Mouse (Mus musculus) embryonic stem cell, embryonic (primary cell): Measurements from ENCODE around the gene Nxph1.

ENCODE experiments used
- CTCF ChIA-PET, 4 experiments: fragments of 300-600 bp in 2 of 4; fragments of 350-600 bp in 2 of 4; sonication (Branson Sonifier 250); formaldehyde crosslinking; loops; one replicate each; lab custom pipeline; 2022; ENCODE audit warnings: inconsistent platforms in 2 of 4; lab: Charles Lee
- POLR2A ChIA-PET, 4 experiments: fragments of 300-600 bp in 2 of 4; fragments of 350-600 bp in 2 of 4; sonication (Branson Sonifier 250); formaldehyde crosslinking; loops; one replicate each; lab custom pipeline; 2022; ENCODE audit warnings: antibody characterized with exemption in 4 of 4, inconsistent platforms in 1 of 4; lab: Charles Lee

Nxph1 gene

DNA sequence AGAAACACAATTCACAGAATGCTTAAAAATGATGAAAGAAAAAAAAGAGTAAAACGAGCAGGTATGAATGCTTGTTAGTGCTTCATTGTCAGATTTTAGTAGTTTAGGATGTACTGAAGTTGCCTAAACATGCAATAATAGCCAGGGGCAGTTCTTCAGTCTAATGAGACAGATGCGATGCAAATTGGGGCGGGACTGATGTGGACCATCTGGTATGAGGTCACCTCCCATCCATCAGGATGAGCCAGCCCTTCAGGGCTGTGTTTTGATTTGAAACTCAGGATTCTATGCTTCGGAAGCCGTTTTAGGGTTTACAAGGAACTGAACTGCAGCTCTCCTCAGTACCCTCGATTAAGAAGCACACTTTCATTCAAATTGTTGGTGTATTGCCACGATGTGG, 121.7 kb downstream of the Nxph1 start:
- ChIA-PET POLR2A (no interaction called here), CTCF (no interaction called here)

GRCm38 (mm10) chr6:9076463-9076862, 128.2 kb downstream of the Nxph1 start:
- POLR2A ChIA-PET = no interaction called here
- CTCF ChIA-PET = no interaction called here

DNA sequence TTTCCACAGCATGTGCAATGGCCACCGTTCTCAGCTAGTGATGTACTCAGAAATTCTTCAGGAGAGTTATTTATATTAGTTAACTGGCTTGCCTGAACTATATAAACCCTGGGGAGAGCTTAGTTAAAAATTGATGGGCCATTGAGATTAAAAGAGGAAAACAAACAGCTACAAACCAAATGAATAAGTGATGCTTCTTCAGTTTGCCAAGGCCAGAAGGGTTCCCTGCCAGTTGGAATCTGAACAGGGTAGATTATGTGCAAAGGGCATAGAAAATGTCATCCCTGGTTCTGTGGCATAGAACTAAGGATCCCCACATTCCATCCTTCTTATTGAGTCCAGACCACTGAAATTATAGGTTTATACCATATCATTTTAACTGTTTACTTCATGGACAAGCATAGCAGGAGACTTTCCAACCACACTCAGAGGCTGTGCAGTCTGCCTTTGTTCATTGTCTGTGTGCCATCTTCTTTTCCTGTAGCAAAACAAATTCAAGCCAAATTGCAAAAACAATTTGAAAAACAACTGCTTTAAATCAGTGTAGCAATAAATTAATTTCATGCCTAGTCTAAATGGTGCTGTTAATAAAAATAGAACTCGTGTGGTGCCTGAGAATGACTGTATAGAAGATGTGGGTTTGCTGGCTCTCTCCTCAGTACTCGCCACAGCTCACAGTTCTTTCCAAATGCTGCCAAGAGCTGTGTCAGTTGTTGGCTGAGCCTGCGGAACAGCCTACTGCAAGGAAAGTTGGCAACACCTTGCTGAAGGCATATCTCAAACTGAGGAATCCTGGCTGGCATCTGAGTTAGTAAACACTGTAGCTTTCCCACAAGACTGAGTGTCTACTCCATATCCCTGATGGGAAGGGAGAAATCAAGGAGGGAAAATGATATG, 129.8 kb downstream of the Nxph1 start:
- ChIA-PET POLR2A (no interaction called here), CTCF (no interaction called here)

GRCm38 (mm10) chr6:9083851-9084250, 135.6 kb downstream of the Nxph1 start:
- ChIA-PET CTCF (no interaction called here), POLR2A (no interaction called here)

GRCm38 (mm10) chr6:9097345-9097744, 149.1 kb downstream of the Nxph1 start:
- CTCF ChIA-PET = no interaction called here
- POLR2A ChIA-PET = no interaction called here

DNA sequence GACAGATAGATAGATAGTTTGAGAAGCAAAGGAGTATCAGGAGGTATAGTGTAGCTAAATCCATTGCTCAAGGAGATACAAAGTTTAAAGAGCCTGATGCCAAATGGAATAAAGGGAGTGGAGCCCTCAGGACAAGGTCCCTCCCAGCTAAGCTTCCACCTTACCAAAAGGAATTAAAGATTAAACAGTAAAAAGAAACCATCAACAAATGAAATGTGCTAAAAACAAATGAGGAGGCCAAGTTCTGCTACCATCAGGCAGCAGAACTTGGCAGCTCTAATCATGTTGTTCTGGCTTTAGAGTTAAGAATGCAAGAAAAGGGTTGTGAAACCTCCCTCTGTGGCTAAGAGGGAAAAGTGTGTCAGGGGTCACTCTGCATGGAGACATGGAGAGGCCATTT, 159.1 kb downstream of the Nxph1 start:
- ChIA-PET POLR2A (no interaction called here), CTCF (no interaction called here)

DNA sequence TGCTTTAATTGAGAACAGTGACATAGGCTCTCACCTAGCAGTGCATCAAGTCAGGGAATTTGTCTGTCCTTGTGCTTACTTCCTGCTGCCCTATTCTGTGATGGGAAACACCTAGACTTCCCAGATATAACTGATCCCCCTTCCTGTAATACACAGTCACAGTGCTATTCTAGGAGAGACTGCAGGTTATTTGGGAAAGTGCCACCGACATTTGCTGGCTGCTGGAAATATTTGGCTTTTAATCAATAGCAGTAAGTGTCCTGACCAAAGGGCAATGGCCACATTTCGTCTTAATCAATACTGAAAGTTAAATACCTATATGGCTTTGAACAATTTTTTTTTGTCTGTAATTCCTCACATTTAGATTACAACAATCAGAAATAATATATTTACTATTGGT, 170.9 kb downstream of the Nxph1 start:
- ChIA-PET CTCF (no interaction called here), POLR2A (no interaction called here)

- POLR2A ChIA-PET = no interaction called here
Observed at GRCm38 (mm10) chr6:9124321-9124914, 176.2 kb downstream of the Nxph1 start.

GRCm38 (mm10) chr6:9133589-9134279, 185.5 kb downstream of the Nxph1 start:
- CTCF ChIA-PET = no interaction called here
- POLR2A ChIA-PET = no interaction called here

More at GRCm38 (mm10) chr6:9124321-9124914, 176.2 kb downstream of the Nxph1 start:
- CTCF ChIA-PET = no interaction called here

GRCm38 (mm10) chr6:9147966-9148365, 199.7 kb downstream of the Nxph1 start:
- ChIA-PET CTCF (no interaction called here), POLR2A (no interaction called here)

- ChIA-PET CTCF (no interaction called here), POLR2A (no interaction called here)
Observed at GRCm38 (mm10) chr6:9149791-9150190, 201.6 kb downstream of the Nxph1 start.

GRCm38 (mm10) chr6:9159191-9159590, 211.0 kb downstream of the Nxph1 start:
- ChIA-PET POLR2A (no interaction called here), CTCF (no interaction called here)

- CTCF ChIA-PET = interaction anchor here in 1 of 4 experiments (0.6 kb wide), 1 partner anchor 127 kb away, joined by 15 read pairs; no protein-coding TSS in a partner anchor
- POLR2A ChIA-PET = no interaction called here
Observed at GRCm38 (mm10) chr6:9182477-9182876, 234.2 kb downstream of the Nxph1 start.

DNA sequence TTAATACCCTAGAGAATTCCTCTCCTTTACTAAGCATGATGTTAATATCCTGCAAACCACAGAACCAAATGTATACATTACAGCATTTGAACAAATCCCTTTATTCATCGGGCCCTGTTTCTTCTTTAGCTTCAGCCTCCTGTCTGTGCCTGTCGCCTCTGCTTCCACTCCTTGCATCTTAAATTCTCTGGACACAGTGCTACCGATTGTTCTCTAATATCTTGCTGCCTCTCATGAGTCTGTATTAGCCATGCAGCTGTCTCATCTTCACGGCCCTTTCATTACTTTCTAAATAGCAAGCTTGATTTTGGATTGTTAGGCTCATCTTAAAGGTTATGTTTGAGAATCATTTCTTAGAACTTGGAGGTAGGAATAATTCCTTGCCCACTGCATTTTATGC, 262.5 kb downstream of the Nxph1 start:
- POLR2A ChIA-PET = interaction anchor here in 1 of 4 experiments (0.6 kb wide), 1 partner anchor 500 kb away, joined by 3 read pairs; no protein-coding TSS in a partner anchor
- CTCF ChIA-PET = no interaction called here

GRCm38 (mm10) chr6:9220724-9221453, 272.7 kb downstream of the Nxph1 start:
- POLR2A ChIA-PET = no interaction called here
- CTCF ChIA-PET = no interaction called here

DNA sequence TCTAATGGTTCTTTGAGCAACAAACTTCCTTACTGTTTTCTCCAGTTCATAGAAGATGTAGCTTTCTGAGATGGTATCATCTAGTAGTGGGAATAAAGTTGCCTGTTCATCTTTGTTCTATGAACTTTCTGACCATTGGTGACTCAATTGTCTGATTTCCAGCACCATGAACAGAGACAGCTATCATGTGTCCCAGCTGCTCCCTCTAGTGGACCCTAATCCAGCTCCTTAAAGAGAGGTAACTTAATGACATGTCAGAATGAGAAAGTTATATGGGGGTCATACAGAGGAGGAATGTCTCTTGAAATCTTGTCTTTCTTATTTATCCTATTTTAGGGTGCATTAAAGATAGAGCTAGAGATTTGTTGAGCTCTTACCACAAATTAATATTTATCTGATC, 286.6 kb downstream of the Nxph1 start:
- ChIA-PET CTCF (interaction anchor here in 3 of 4 experiments (0.5 to 1.6 kb wide), 9 partner anchors 11 to 725 kb away, joined by 3 to 6 read pairs (median 3); partner anchors contain the start of gene Glcci1 (in 1 of the 3)), POLR2A (interaction anchor here in 1 of 4 experiments (1.1 kb wide), 1 partner anchor 283 kb away, joined by 3 read pairs; no protein-coding TSS in a partner anchor)

DNA sequence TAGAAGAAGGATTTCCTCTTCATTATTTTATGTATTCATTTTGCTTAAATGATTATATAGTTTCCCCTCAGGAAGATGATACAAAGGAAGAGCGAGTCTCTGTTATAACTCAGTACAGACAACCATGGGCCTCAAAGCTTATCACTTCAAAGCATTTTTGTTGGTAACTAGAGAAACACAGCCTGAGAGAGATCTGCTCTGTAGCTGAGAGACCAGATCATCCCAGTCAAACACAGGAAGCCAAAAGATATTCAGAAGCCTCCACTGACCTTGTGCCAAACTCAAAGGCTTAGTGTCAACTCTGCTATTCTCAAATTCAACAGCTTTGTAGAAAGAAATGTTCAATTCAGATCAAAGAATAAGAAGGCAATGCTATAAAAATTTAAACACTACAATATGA, 319.8 kb downstream of the Nxph1 start:
- POLR2A ChIA-PET = no interaction called here
- CTCF ChIA-PET = no interaction called here
